8 mouse cellular contexts compared by ENCODE assay signal in the genomic region with DNA sequence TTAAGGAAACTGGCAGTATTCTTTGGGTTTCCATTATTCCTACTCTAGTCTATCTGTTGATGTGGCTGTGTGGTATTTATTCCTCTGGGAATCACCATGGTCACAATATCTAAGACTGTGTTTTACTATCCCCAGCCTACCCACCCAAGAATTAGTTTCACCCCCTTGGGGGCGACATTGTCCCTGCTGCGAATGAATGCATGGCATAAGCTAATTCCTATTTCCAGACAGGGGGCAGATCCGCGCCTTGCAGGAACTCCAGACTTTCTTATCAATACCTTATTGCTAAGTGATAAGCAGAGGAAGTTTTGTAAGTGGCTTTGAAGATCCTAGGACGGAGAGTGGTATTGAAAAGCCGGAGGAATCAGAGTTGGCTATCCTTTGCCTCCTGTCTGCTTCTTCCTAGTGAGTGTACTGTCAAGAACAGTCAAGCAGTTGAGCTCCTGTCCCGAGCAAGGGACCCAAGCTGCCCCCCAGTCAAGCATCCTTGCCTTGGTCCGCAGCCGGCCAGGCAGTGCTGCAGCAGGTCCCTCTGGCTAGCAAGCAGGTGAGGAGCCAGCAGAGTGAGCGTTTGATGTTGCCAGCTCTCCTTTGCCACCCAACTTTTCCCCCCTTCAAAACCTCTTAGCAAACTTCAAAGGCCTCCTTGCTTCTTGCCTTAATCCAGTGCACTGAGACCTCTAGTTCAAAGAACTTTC.
DNase-seq lines count a peak whose midpoint lies in the region; ATAC-seq and TF ChIP-seq lines count a peak whose summit lies in the region.

No protein-coding gene starts in this region.

- no peak for ATAC-seq in neural tube, embryonic 14.5 days (ENCODE audit: low read depth)

- 5% methylated on average over 10 of the region's 10 CpGs for WGBS in neural tube, embryonic 14.5 days

- TF ChIP-seq CTCF in gastrocnemius, adult 2 months (IDR thresholded peaks at IDR 0.05): peak; percentile 7; the same call in 1 of the 2 replicates

- intact Hi-C loops in gastrocnemius, adult 2 months (cut with DNase I): no loop called here

- H3K4me2 ChIP-seq in neural tube, embryonic 14.5 days (ENCODE audit: low read depth, low read length): peak overlapping the region; percentile 7; the same call in 1 of the 2 replicates

- no peak overlapping the region for H3K4me3 ChIP-seq in gastrocnemius, adult 2 months
- no peak overlapping the region for H3K4me3 ChIP-seq in neural tube, embryonic 14.5 days (ENCODE audit: low read depth, low read length)

- H3K4me1 ChIP-seq in neural tube, embryonic 14.5 days (ENCODE audit: control insufficient read depth, insufficient read depth, low read length): 0 out of 2 replicates have a peak, but pooled peaks cover 9% of the 10 kb centered on the region

- no peaks in the 10 kb centered on the region for H3K36me3 ChIP-seq in neural tube, embryonic 14.5 days (ENCODE audit: control insufficient read depth, insufficient read depth, low read length)

- H3K27ac ChIP-seq in gastrocnemius, adult 2 months: no peak overlapping the region
- no peak overlapping the region for H3K27ac ChIP-seq in neural tube, embryonic 14.5 days (ENCODE audit: low read depth, low read length)

- H3K9me3 ChIP-seq in neural tube, embryonic 14.5 days (ENCODE audit: control insufficient read depth, low read length): no peaks in the 10 kb centered on the region

- H3K27me3 ChIP-seq in neural tube, embryonic 14.5 days (ENCODE audit: control insufficient read depth, insufficient read depth, low read length): no peaks in the 10 kb centered on the region

- no peak overlapping the region for H3K9ac ChIP-seq in neural tube, embryonic 14.5 days (replicated peaks; ENCODE audit: low read depth, low read length)

- no peak for DNase-seq in gastrocnemius, adult 2 months
- DNase-seq in gastrocnemius, postnatal 10 days: no peak
- peak; percentile 43 for DNase-seq in right cerebral cortex, postnatal 14 days
- DNase-seq in right cerebral cortex, postnatal 25 days: no peak
- peak; percentile 6 for DNase-seq in kidney, postnatal 14 days
- no peak for DNase-seq in urinary bladder, postnatal 4 days (ENCODE audit: low spot score in 2 of 2)
- DNase-seq in urinary bladder, postnatal 14 days (ENCODE audit: low spot score): no peak

Comparison
In these comparisons a context has a peak if more than half of its experiments do, and no peak if none do; other contexts are left out.
1. DNase-seq: peak in right cerebral cortex, postnatal 14 days (single experiment) and kidney, postnatal 14 days (single experiment); none in gastrocnemius, adult 2 months (single experiment), gastrocnemius, postnatal 10 days (single experiment), right cerebral cortex, postnatal 25 days (single experiment), urinary bladder, postnatal 4 days (0 of 2) and urinary bladder, postnatal 14 days (single experiment).